9 mouse cellular contexts compared by ENCODE assay signal in the genomic region with DNA sequence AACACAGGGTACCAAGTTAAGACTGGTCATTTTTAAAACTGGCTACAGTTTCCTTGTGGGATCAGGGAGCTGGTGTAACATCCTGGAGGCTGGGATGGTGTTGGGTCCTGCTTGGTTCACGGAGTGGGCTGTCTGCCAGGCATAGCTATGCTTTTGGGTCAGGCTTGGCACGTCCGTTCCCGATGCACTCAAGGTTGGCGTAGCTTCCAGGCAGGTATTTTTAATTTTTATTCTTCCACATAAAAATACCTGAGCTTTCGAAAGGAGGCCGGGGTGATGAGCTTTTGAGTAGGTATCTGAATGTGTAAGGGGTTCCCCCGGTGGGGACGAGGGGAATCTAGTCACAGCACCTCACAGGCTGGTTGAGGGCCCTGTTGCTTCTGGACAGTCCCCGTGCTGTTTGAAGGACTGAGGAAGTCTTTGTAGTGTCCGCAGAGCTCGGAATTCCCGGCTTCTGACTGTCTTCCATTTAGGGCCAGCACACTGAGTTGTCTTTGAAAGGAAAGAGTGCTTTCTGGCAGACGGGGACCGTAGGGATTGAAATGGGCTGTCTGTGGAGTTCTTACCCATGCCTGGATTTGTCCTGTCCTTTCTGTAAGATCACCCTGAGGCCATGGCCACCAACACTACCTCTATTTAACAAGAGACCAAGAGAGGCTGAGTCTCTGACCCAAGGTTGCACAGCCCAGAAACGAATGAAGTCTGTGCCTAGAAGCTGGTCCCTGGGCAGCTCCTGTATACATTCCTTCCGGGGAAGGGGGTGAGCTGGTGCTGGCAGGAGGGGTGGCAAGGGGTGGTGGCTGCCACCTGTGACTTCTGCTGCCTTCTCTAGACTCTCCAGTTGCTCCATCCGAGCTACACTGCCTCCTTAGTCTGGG. TPM values are rescaled to one million over a fixed set of nuclear protein-coding genes. Genes with fewer than 3 reads are reported as not detected.
DNase-seq lines count a peak whose midpoint lies in the region; ATAC-seq and TF ChIP-seq lines count a peak whose summit lies in the region.
"Had no signal": no experiment of that assay in that cellular context is flagged by ENCODE, and none has a peak within 500 bp of the region (broad histone marks: within the 10 kb centered on the region; RNA-seq: fewer than 3 reads in every experiment).

No protein-coding gene starts in this region.

- no peaks in the 10 kb centered on the region for H3K27me3 ChIP-seq in heart, embryonic 11.5 days (ENCODE audit: control insufficient read depth, insufficient read depth, low read length)
- no peaks in the 10 kb centered on the region for H3K27me3 ChIP-seq in kidney, embryonic 15.5 days

- TF ChIP-seq POLR2A in bone marrow macrophage, adult 2 months (IDR thresholded peaks at IDR 0.05; ENCODE audit: borderline replicate concordance, low read depth, low read length) = no peak

- H3K4me3 ChIP-seq in bone marrow macrophage, adult 2 months (ENCODE audit: insufficient read depth, low read length) = peak overlapping the region; percentile 97
- peak overlapping the region; percentile 90 for H3K4me3 ChIP-seq in heart, embryonic 11.5 days (ENCODE audit: low read depth, low read length)
- H3K4me3 ChIP-seq in kidney, embryonic 15.5 days (replicated peaks) = peak overlapping the region; percentile 96

- peak overlapping the region; percentile 96 for H3K4me2 ChIP-seq in heart, embryonic 11.5 days
- peak overlapping the region; percentile 83 for H3K4me2 ChIP-seq in kidney, embryonic 15.5 days

- H3K36me3 ChIP-seq in heart, embryonic 11.5 days (ENCODE audit: control insufficient read depth, insufficient read depth, low read length) = no peaks in the 10 kb centered on the region
- H3K36me3 ChIP-seq in kidney, embryonic 15.5 days = peaks cover 3% of the 10 kb centered on the region; the same call in 1 of the 2 replicates

- TF ChIP-seq CTCF in bone marrow macrophage, adult 2 months (IDR thresholded peaks at IDR 0.05; ENCODE audit: low read depth, low read length) = no peak

- peak; percentile 33 to 45 for DNase-seq in adrenal gland, adult 18-20 months (ENCODE audit: low spot score in 2 of 2)
- no peak for DNase-seq in adrenal gland, adult 8-10 months
- peak; percentile 65 for DNase-seq in lung, postnatal 25 days (ENCODE audit: low spot score)
- DNase-seq in yolk sac, embryonic 10.5 days (ENCODE audit: low spot score) = no peak
- no peak for DNase-seq in right cerebral cortex, adult 2 months (ENCODE audit: low spot score in 2 of 2)

- H3K27ac ChIP-seq in bone marrow macrophage, adult 2 months (ENCODE audit: insufficient read depth, low read depth, low read length) = no peak overlapping the region
- H3K27ac ChIP-seq in heart, embryonic 11.5 days (ENCODE audit: low read depth, low read length) = no peak overlapping the region; the same call in 1 of the 2 replicates
- H3K27ac ChIP-seq in kidney, embryonic 15.5 days = peak overlapping the region; percentile 89

- ATAC-seq in heart, embryonic 11.5 days (replicated peaks; ENCODE audit: insufficient number of reproducible peaks, low FRiP score, low TSS enrichment) = no peak
- no peak for ATAC-seq in kidney, embryonic 15.5 days (replicated peaks; ENCODE audit: low FRiP score)

- H3K9me3 ChIP-seq in heart, embryonic 11.5 days (replicated peaks; ENCODE audit: control insufficient read depth, low read length) = no peaks in the 10 kb centered on the region
- no peaks in the 10 kb centered on the region for H3K9me3 ChIP-seq in kidney, embryonic 15.5 days (replicated peaks)

- H3K4me1 ChIP-seq in bone marrow macrophage, adult 2 months (ENCODE audit: control insufficient read depth, insufficient read depth, low read length) = peaks cover 27% of the 10 kb centered on the region
- peaks cover 28% of the 10 kb centered on the region for H3K4me1 ChIP-seq in heart, embryonic 11.5 days (ENCODE audit: control insufficient read depth, insufficient read depth, low read length)
- H3K4me1 ChIP-seq in kidney, embryonic 15.5 days = peaks cover 48% of the 10 kb centered on the region

- WGBS in heart, embryonic 11.5 days (ENCODE audit: insufficient replicate concordance) = 55% methylated on average over 18 of the region's 18 CpGs
- WGBS in kidney, embryonic 15.5 days = 35% methylated on average over 18 of the region's 18 CpGs

- H3K9ac ChIP-seq in heart, embryonic 11.5 days (ENCODE audit: low read depth, low read length) = peak overlapping the region; percentile 63
- peak overlapping the region; percentile 93 for H3K9ac ChIP-seq in kidney, embryonic 15.5 days

RNA-seq across cellular contexts. Expression of gene Pxn, which starts 1.7 kb away (rescaled TPM):
- 10 to 100 TPM; 34.1 to 42.2 TPM for total RNA-seq in adrenal gland, adult 18-20 months (2021)
- 10 to 100 TPM; 32.1 to 64.5 (median 44.8) TPM for total RNA-seq in adrenal gland, adult 8-10 months (2022)
- 109 and 121 TPM in 2 replicates for polyA plus RNA-seq in bone marrow macrophage, adult 2 months (2012; ENCODE audit: insufficient read depth, insufficient read length, missing spikeins)
- polyA plus RNA-seq in heart, embryonic 11.5 days (2014; fragmentation: Nextera tagmentation; extraction: Ambion mirVana) = 11.7 and 14.4 TPM in 2 replicates
- polyA plus RNA-seq in kidney, embryonic 15.5 days (2015; fragmentation: Nextera tagmentation; extraction: Ambion mirVana) = 51.7 and 56.1 TPM in 2 replicates

RNA-seq across cellular contexts. Expression of gene Sirt4, which starts 23.7 kb away (rescaled TPM):
- 10 to 100 TPM; 18.1 to 21.2 TPM for total RNA-seq in adrenal gland, adult 18-20 months (2021)
- total RNA-seq in adrenal gland, adult 8-10 months (2022) = 10 to 100 TPM; 24.6 to 53.8 (median 41.2) TPM
- polyA plus RNA-seq in bone marrow macrophage, adult 2 months (2012; ENCODE audit: insufficient read depth, insufficient read length, missing spikeins) = 15.6 and 17.8 TPM in 2 replicates
- polyA plus RNA-seq in heart, embryonic 11.5 days (2014; fragmentation: Nextera tagmentation; extraction: Ambion mirVana) = 15.8 and 19.2 TPM in 2 replicates
- polyA plus RNA-seq in kidney, embryonic 15.5 days (2015; fragmentation: Nextera tagmentation; extraction: Ambion mirVana) = 24.6 and 25.0 TPM in 2 replicates

RNA-seq across cellular contexts. Expression of gene Pla2g1b, which starts 42.2 kb away (rescaled TPM):
- total RNA-seq in adrenal gland, adult 18-20 months (2021) = not detected
- total RNA-seq in adrenal gland, adult 8-10 months (2022) = under 1 TPM in 1 of 4 experiments, not detected in 3; 0.93 TPM
- polyA plus RNA-seq in bone marrow macrophage, adult 2 months (2012; ENCODE audit: insufficient read depth, insufficient read length, missing spikeins) = not detected in 2 replicates
- polyA plus RNA-seq in heart, embryonic 11.5 days (2014; fragmentation: Nextera tagmentation; extraction: Ambion mirVana) = 1.0 and 1.2 TPM in 2 replicates
- polyA plus RNA-seq in kidney, embryonic 15.5 days (2015; fragmentation: Nextera tagmentation; extraction: Ambion mirVana) = 0.61 and 1.2 TPM in 2 replicates
- total RNA-seq: gastrocnemius, postnatal 36 days had no signal

RNA-seq across cellular contexts. Expression of gene Rplp0, which starts 51.0 kb away (rescaled TPM):
- 100 to 1,000 TPM; 706 to 758 TPM for total RNA-seq in adrenal gland, adult 18-20 months (2021)
- total RNA-seq in adrenal gland, adult 8-10 months (2022) = 100 to 1,000 TPM; 682 to 769 (median 720) TPM
- polyA plus RNA-seq in bone marrow macrophage, adult 2 months (2012; ENCODE audit: insufficient read depth, insufficient read length, missing spikeins) = 1,563 and 1,614 TPM in 2 replicates
- 1,182 and 1,275 TPM in 2 replicates for polyA plus RNA-seq in heart, embryonic 11.5 days (2014; fragmentation: Nextera tagmentation; extraction: Ambion mirVana)
- polyA plus RNA-seq in kidney, embryonic 15.5 days (2015; fragmentation: Nextera tagmentation; extraction: Ambion mirVana) = 1,539 and 1,600 TPM in 2 replicates

RNA-seq across cellular contexts. Expression of gene Gcn1l1, which starts 56.8 kb away (rescaled TPM):
- 10 to 100 TPM; 51.7 to 59.0 TPM for total RNA-seq in adrenal gland, adult 18-20 months (2021)
- total RNA-seq in adrenal gland, adult 8-10 months (2022) = 10 to 100 TPM; 69.2 to 98.2 (median 77.7) TPM
- polyA plus RNA-seq in bone marrow macrophage, adult 2 months (2012; ENCODE audit: insufficient read depth, insufficient read length, missing spikeins) = 20.3 and 21.0 TPM in 2 replicates
- 29.7 and 33.5 TPM in 2 replicates for polyA plus RNA-seq in heart, embryonic 11.5 days (2014; fragmentation: Nextera tagmentation; extraction: Ambion mirVana)
- 44.3 and 49.3 TPM in 2 replicates for polyA plus RNA-seq in kidney, embryonic 15.5 days (2015; fragmentation: Nextera tagmentation; extraction: Ambion mirVana)

Comparison
In these comparisons a context has a peak if more than half of its experiments do, and no peak if none do; other contexts are left out.
1. DNase-seq: peak in adrenal gland, adult 18-20 months (2 of 2) and lung, postnatal 25 days (single experiment); none in adrenal gland, adult 8-10 months (single experiment), yolk sac, embryonic 10.5 days (single experiment) and right cerebral cortex, adult 2 months (0 of 2).
2. Peak in every context shown above with its lines, with median percentiles within 50 percentile points of each other: H3K4me3 ChIP-seq.